Mouse (Mus musculus): Measurements from ENCODE around the gene 2010111I01Rik.
"Not testable (repeated sequence)": the region's sequence is repeated elsewhere in the genome, so short reads cannot be mapped to it uniquely, and the experiment has no call there.

The 2010111I01Rik gene

GRCm38 (mm10) chr13:62964640-62965311 lies at the start of gene 2010111I01Rik:
2010111I01Rik (plus strand) TSS chr13:62964893.
- peak; percentile 90 for DNase-seq (ENCODE audit: extremely low spot score, low read depth, low spot score)

DNA sequence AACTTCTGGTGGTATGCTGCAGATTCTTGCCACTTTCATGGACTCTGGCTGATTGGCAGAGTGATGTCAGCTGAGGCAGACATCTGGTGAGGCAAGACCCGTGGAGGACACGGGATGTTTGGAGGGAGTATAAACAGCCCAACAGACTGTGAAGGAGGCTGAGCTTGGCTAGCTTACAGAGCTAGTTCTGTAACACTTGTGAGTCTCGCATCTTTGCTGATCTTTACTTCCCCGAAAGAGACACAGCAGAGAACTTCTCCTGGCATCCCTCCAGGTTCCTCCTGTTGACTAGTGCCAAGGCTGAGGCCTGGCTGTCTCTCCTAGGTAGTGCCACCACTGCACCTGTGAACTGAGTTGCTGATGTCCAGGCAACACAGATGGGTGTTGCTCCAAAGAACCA lies 48.0 kb upstream of the 2010111I01Rik start:
- DNase-seq (ENCODE audit: extremely low spot score, low read depth, low spot score) = no peak

DNA sequence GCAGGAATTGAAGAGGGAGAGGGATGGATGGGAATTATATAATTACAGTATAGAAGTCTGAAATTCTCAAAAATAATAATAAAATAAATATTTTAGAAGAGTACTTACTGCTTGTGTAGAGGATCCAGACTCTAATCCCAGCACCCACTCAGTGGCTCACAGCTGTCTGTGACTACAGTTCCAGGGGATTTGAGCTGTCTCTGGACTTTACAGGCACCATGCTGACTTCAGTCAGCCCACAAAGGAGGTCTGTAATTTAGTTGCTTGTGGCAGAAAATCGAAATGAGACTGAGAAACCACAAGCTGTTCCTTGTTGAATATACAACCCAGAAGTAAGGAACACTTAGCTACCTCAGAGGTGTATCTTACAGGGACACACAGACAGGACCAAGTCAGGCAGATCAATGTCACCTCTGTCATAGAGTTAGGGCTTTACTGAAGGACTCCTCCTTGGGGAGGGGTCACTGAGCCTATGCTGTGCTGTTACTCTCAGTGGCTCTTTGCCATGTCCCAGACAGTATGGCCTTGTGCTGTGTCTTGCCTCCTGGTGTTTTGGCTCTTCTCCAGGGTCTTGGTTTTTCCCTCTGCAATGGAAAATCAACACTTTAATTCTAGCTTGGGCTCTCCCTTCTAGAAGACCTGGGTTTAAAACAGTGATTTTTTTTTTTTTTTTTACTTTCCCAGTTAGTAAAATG lies 47.1 kb upstream of the 2010111I01Rik start:
- DNase-seq (ENCODE audit: extremely low spot score, low read depth, low spot score) = no peak

DNA sequence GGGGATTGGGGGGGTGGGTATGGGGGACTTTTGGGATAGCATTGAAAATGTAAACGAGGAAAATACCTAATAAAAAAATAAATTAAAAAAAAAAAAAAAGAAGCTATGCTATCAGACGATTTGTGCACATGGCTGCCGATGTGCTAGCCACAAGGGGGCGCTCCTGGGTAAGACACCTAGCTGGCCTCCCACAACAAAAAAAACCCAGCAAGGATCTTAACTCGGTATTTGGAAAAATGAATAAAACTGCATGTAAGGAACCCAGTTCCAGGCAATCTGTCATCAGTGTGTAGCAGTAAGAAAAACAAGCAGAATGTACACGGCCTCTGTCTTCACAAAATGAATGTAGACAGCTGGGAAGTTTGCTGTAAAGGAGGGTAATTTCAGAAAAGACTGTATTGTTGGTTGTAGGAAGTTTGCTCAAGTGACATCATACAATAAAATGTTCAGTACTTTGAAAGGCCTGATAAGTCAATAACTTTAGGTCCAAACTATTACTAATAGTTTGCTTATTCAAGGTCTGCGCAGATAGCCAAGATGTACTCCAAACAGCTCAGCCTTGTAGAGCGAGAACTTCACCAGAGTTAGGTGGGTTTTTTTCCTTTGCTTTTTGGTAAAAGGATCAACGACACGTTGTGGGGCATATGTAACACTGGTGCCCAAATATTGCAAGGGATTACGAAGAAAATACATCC lies 44.9 kb upstream of the 2010111I01Rik start:
- peak; percentile 30 for DNase-seq (ENCODE audit: extremely low spot score, low read depth, low spot score)

GRCm38 (mm10) chr13:62922645-62923044 lies 42.0 kb upstream of the 2010111I01Rik start:
- DNase-seq (ENCODE audit: extremely low spot score, low read depth, low spot score) = no peak

DNA sequence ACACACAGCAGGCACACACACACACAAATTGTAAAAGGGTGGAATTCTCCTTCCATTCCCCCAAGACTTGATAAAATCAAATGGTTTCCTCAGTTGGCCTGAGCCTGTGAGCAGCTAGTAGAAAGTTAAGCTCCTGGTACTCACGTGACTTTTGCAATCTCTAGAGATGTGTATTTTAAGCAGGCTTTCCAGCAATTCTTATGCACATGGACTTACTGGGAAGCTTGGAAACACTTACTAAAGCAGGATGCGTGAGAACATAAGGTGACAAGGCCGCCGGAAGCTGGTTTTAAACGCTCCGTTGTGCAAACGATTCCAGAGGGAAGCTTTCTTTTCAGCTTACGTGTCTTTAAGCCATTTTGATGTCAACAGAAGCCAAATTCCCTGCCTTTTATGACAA lies 41.5 kb upstream of the 2010111I01Rik start:
- no peak for DNase-seq (ENCODE audit: extremely low spot score, low read depth, low spot score)

DNA sequence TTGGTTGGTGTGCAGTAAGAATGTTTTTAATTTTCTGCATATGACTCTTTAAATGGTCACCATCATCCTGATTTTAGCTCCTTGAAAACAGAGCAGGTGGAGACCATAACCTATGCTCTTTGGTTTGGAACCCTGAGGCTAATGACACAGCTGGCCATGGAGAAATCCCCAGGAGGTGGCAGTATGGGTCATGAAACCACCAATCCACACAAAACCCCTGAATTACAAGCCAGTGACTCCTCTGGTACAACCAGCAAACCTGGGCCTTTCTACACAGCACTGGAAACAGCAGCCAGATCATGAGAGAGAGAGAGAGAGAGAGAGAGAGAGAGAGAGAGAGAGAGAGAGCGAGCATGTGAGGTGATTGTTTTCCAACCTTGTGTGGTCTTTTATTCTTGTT lies 38.2 kb upstream of the 2010111I01Rik start:
- peak; percentile 35 for DNase-seq (ENCODE audit: extremely low spot score, low read depth, low spot score)

DNA sequence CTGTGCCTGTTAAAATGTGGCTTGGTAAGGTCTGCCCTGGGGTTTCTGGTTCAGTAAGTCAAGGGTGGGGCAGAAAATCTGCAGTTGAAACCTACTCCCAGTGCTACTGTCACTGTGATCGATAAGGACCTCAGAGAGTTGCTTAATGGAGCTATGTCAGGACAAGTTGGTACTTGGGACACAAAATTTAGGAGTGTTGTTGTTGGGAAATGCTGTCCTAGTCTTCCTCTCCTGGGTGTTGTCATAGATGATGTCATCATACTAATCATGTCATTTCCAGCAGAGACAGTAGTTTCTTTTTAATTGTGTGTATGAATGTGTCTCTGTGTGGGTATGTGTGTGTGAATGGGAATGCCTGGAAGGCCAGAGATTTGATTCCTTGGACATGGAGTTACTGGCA lies 37.2 kb upstream of the 2010111I01Rik start:
- DNase-seq (ENCODE audit: extremely low spot score, low read depth, low spot score) = no peak

GRCm38 (mm10) chr13:62929144-62929543 lies 35.5 kb upstream of the 2010111I01Rik start:
- not testable (repeated sequence) for DNase-seq (ENCODE audit: extremely low spot score, low read depth, low spot score)

GRCm38 (mm10) chr13:62929766-62930389 lies 34.8 kb upstream of the 2010111I01Rik start:
- no peak for DNase-seq (ENCODE audit: extremely low spot score, low read depth, low spot score)

GRCm38 (mm10) chr13:62932452-62932851 lies 32.2 kb upstream of the 2010111I01Rik start:
- no peak for DNase-seq (ENCODE audit: extremely low spot score, low read depth, low spot score)

- DNase-seq (ENCODE audit: extremely low spot score, low read depth, low spot score) = no peak
Observed at GRCm38 (mm10) chr13:62939371-62939770, 25.3 kb upstream of the 2010111I01Rik start.

DNA sequence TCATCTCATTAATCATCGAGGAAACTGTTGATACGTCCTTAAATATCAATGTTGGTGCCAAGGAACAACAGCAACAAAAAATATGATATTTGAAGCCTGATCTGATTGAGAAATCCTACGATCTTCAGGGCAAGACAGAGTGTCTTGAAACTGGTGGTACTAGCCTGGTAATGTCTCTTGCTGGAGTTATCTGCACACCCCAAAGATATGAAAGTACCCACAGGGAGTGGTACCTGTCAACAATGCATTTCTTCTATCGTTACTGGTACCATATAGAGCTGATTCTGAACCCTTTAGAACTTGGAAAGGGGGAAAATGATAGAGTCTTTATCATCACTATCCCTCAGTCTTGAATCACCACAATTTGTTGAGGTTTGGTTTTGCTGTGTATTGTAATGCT lies 24.9 kb upstream of the 2010111I01Rik start:
- no peak for DNase-seq (ENCODE audit: extremely low spot score, low read depth, low spot score)

DNA sequence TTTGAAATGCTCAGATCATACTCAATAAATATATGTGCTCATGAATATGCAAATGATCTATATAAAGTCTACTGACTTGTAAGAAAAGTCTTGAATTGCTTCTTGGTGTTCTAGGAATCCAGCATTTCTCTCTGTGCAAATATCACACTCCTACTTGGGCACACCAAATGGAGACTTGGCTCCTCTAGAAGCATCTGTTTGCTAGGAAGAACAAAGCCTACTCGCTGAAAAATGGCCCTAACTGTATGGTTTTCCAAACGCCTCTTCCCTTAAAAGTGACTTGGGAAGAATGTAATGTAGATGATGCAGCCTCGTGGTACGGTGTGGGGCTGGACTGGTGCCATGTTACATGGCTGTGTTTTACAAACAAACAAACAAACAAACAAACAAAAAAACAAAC lies 24.0 kb upstream of the 2010111I01Rik start:
- DNase-seq (ENCODE audit: extremely low spot score, low read depth, low spot score) = no peak

GRCm38 (mm10) chr13:62941341-62942005 lies 23.2 kb upstream of the 2010111I01Rik start:
- no peak for DNase-seq (ENCODE audit: extremely low spot score, low read depth, low spot score)

DNA sequence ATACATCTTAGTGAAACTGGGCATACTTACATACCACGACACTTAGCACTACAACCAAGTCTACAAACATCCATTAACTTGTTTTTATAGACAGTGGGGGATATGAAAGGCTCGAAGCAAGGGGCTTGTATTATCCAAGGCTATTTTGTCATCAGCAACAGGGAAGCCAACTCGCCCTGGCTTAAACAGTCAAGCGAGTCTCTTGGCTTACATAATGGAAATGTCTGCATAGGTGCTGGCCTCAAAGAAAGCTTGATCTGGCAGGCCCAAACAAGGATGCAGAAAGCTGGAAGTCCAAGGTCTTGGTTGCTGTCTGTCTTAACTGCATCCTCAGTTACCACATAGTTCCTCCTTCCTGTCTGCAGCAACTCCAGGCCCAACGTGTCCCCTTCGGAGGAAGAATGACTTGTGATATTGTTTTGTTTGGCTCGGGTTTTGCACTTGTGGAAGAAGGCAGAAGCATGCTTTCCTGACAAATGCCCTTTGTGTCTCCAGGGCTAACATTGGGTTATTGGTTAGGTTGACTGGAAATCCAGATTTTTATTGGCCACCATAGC lies 21.3 kb upstream of the 2010111I01Rik start:
- DNase-seq (ENCODE audit: extremely low spot score, low read depth, low spot score) = no peak

- DNase-seq (ENCODE audit: extremely low spot score, low read depth, low spot score) = no peak
Observed at GRCm38 (mm10) chr13:62944109-62944508, 20.6 kb upstream of the 2010111I01Rik start.

- no peak for DNase-seq (ENCODE audit: extremely low spot score, low read depth, low spot score)
Observed at GRCm38 (mm10) chr13:62949560-62950188, 15.0 kb upstream of the 2010111I01Rik start.

GRCm38 (mm10) chr13:62951606-62952005 lies 13.1 kb upstream of the 2010111I01Rik start:
- no peak for DNase-seq (ENCODE audit: extremely low spot score, low read depth, low spot score)

- no peak for DNase-seq (ENCODE audit: extremely low spot score, low read depth, low spot score)
Observed at GRCm38 (mm10) chr13:62952047-62952446, 12.6 kb upstream of the 2010111I01Rik start.
